Mouse (Mus musculus): ENCODE measurements around the gene Slc27a3.

DNA sequence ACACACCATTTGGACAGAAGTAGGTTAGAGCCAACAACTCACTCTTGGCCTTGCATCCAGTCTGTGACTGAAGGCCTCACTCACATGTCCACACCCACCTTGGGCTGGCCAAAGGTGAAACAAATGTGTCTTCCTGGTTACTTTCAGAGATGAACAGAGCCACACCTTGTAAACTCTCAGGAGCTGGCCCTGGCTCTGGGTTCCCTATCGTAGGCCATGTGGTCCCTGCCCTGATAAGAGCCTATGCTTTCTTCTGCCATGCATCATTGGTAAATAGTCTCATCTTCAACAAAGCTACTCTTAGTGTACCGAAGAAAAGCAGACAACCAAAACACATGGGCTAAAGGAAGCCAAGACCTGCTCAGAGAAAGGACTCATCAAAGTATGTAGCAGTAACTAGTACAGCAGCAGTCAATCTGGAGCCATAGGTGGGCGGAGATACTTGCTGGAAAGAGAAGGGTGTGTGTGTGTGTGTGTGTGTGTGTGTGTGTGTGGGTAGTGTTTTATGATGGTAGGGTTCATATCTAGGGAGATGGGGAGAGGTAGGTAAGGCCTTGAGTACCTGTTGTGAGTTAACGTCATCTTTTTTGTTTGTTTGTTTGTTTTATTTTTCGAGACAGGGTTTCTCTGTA lies 22.6 kb downstream of the Slc27a3 start:
- no peak for TF ChIP-seq CTCF (IDR thresholded peaks at IDR 0.05; ENCODE audit: low read depth, low read length)
- TF ChIP-seq POLR2A (IDR thresholded peaks at IDR 0.05; ENCODE audit: borderline replicate concordance, low read depth, low read length), result no peak
